Mouse (Mus musculus): ENCODE data around the gene A4galt. TPM values are rescaled to one million over a fixed set of nuclear protein-coding genes. Genes with fewer than 3 reads are reported as not detected.
A peak's percentile ranks its signal among the peaks of the same experiment; 100 is the strongest.
"Not testable (repeated sequence)": the region's sequence is repeated elsewhere in the genome, so short reads cannot be mapped to it uniquely, and the experiment has no call there.

The A4galt gene
- 98.2 and 126 TPM in 2 replicates for polyA plus RNA-seq (2012; rRNA removed)

DNA sequence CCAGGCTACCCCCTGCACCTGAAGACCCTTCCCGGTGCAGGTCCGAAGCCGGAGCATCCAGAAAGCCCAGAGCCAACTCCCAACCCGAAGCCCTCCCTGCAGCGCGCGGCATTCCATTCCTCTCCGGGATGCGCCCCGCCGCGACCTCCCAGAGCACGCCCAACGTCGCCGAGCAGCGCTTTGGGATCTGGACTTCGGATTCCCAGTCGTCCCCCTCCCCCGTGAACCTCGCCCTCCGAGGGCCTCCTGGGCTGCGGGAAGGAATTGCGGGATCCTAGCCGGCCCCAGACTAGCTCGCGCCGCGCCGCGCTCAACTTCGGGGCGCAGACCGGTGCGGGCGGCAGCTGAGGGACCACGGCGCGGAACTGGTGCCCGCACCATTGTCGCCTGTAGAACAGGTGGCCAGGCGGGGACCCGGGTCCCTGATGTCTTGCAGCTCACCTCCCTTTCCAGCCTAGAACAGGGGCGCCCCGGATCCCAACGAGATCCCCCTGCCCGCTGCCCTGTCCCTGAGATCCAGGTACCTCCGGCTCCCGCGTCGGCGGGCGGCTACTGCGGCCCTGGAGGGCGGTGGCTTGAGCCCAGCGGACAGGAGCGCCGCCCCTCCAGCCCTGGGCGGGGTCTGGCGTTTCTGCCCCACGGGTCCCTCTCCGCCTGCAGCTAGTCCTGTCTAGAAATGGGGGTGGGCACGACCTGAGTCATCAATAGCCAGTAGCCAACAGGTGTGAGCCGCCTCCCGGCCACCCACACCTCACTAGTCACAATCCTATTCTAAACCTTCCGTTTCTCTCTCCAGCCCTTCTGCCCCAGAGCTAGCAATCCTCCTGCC is at the start of gene A4galt:
TSS of gene A4galt (minus strand) at position 599 of the 829 bp plus-strand sequence.
- peak; percentile 70 for DNase-seq (ENCODE audit: low spot score)

DNA sequence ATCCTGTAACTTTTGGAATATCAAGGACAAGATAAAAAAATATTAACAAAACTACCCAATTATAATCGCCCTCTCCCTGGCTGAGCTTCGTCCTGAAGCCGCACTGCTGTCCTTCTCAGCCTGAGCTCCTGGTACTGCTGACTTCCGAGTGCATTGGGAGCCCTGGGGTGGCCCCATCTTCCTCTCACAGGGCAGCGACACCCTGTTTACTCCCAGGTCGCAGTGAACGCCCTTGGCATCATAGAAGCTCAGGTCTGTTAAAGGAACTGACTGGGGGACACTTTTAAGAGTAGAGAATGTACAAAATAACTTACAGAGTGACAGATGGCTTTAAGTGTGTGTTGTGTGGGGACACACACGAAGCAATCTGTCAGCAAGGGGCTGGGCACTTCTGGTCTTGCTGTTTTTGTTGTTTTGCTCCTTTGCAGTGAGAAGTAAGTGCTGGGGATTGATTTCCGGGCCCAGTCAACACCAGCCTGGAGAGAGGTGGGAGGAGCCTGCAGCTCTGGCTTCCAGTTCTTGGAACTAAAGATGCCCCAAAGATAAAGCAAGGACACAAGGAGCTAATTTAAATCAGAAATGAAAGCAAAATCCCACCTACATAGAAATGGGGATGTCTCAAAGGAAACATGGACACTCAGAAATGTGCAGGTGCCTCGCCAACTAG is 48.5 kb upstream of the A4galt start:
- DNase-seq (ENCODE audit: low spot score) = no peak

DNA sequence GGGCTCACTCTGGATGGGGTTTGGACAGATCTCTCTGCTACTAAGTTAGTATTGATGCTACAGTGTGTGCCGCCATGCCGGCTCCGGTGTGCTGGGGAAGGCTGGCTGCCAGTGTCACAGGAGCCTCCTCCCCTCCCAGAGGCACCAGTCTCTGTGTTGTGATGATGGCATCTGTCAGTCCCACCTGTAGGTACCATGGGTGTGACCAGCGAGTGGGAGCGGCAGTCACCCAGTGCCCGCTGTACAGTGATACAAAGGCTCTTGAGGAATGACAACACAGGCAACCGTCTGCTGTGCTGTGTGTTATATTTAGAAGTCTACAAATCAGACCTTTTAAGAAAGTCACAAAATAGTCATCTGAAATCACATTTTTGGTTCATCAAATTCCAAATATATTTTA is 47.9 kb upstream of the A4galt start:
- no peak for DNase-seq (ENCODE audit: low spot score)

DNA sequence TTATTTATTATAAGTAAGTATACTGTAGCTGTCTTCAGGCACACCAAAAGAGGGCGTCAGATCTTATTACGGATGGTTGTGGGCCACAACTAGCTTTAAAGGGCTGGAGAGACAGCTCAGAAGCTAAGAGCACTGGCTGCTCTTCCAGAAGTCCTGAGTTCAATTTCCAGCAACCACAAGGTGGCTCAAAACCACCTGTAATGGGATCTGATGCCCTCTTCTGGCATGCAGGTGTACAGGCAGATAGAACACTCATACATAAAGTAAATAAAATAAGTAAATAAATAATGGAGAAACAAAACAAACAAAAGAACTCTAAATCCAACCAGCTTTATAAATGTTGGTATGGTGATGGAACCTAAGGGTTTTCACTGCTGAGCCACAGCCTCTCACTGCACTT is 47.2 kb upstream of the A4galt start:
- DNase-seq (ENCODE audit: low spot score) = no peak

DNA sequence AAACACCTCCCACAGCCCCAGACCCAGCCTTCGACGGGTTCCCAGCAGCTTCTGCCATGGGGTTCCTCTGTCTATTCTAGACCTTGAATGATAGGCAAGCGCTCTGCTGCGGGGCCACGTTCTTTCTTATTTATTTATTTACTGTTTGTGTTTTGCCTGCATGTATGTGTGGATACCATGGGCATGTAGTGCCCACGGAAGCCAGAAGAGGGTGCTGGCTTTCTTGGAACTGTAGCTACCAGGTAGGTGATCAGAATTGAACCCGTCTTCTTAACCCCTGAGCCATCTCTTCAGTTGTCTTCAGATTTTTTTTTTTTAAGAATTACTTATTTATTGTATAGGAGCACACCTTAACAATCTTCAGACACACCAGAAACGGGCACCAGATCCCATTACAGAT is 46.7 kb upstream of the A4galt start:
- no peak for DNase-seq (ENCODE audit: low spot score)

DNA sequence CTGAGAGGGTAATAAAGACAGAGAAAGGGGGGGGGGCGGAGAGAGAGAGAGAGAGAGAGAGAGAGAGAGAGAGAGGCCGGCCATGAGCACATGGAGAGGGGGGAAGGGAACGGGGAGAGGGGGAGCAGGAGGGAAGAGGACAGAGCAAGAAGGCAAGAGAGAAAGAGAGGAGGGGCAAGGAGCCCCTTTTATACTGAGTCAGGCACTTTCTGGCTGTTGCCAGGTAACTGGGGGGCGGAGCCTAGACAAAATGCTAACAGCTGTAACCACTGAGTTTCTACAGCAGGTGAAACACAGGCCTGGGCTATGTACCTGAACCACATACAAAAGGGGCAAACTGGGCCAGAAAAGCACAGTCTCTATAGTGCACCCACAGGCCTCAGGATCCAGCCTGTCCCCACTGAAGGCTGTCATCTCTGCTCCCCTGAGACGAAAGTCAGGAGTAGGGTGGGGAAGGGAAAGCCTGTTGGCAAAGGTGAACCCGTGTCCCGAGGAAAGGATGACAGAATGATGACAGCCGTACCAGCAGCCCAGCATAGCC is 45.3 kb upstream of the A4galt start:
- no peak for DNase-seq (ENCODE audit: low spot score)

DNA sequence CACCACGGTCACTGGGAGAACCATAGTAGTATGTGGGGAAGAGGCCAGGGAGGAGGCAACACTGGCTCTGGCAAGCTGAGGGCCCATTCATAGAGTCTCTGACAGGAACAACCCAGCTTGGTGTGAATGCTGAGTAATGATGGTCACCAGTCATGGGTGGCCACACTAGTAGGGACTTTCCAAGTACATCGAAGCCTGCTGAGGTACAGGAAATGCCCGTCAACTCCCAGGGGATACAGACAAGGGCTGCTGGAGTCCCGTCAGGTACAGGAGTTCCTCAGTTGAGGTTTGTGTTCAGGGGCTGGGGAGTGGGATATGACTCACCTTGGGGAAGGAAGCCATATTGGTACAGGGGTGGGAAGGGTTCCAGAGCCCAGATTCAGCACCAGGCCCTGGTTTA is 44.5 kb upstream of the A4galt start:
- DNase-seq (ENCODE audit: low spot score) = no peak

DNA sequence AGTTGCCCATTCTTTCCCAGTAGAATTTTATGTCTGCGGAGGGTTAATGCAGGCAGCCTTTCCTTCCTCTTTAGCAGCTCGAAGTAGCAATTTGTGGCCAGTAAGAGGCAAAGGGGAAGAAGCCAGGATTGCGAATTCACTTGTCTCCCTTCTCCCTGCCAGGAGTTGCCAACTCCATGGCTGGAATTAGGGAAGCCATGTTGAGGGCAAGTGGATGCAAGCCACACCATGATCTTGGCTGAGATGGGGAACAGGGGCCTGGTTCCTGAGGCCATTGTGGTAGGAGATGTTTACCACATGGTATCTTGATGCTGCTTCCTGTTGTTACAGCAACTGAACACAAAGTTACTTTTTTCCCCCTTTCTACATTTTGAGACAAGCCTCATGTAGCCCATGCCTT is 43.4 kb upstream of the A4galt start:
- no peak for DNase-seq (ENCODE audit: low spot score)

DNA sequence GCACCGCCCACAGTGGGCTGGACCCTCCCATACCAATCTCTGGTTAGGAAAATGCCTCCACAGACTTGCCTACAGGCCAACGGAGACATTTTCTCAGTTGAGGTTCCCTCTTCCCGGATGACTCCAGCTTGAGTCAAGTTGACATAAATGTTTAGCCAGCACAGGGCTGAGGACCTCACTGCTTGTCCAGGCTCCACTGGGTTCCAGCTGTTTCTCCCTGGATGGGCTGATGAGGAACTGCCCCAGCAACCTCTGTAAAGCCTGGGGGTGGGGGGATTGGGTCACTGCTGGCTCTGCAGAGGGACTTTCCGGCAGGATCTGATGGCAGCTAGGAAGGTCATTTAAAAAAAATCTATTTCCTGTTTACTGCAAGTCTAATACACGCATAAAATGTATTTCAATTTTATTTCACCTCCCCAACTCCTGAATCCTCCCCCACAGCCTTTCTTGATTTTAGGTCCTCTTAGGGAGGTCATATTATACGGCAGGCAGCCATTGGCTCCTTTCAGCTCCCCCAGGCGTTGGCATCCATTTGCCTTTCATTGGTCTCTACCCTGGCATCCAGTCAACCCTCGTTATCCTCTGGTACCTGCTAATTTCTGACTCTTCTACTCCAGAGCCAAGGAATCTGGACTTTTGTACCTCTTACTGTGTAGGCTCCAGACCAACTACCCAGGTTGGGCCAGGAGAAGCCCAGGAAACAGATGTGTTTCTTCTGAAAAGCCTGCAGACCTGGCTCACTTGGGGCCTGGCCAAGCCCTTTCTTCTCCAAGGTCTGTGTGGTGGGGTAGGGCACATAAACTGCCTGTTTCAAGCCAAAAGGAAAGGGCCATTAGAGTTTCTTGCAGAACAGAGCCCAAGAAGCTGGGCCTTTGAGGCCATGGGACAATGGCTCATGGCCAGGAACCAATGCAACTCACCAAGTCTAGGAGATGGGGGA is 42.4 kb upstream of the A4galt start:
- DNase-seq (ENCODE audit: low spot score) = no peak

DNA sequence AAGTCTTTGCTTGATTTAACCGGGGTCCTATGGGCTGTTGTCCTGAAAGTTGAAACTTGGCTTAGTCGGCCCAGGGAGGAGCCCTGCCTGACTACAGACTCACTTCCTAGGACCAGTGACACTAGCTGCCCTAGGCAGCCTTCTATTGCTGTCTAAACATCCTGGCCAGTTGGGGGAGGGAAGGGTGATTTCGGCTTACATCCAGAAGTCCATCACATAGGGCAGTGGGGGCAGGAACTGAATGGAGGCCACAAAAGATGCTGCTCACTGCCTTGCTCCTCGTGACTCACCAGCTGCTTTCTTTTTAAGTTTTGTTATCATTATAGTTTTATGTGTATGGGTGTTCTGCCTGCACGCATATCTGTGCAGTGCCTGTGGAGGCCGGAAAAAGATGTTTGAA is 41.6 kb upstream of the A4galt start:
- no peak for DNase-seq (ENCODE audit: low spot score)

DNA sequence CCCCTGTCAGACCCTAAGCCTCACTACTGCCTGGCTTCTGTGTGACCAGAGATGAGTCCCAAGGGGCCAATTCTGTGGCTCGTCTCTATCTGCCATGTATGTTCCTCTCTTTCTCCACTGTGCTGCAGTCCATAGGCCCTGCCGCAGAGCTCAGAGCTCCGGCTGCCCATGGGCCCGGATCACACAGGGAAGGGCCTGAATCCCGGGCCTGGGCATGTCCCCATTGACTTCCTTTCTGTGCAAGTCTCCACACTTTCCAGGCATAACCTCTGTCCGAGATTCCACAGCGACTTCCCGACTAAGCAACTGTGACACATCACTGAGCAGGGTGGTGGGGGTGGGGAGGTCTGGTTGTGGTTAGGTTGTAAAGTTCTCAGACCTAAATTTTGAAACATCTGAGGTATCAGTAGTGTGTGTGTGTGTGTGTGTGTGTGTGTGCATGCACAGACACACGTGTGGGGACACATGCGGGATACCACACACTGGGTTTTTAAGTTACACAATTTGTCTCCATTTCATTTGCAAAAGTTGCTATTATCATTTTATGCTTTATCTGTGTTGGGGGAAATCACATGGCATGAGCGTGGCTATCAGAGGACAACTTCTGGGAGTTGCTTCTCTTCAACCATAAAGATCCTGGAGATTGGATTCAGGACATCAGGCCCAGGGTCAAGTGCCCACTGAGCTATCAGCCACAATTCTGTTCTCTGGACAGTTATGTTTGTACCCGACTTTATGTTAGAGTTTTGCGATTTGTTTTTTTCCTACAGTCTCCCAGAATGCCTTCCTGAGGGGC is 40.9 kb upstream of the A4galt start:
- DNase-seq (ENCODE audit: low spot score) = no peak

DNA sequence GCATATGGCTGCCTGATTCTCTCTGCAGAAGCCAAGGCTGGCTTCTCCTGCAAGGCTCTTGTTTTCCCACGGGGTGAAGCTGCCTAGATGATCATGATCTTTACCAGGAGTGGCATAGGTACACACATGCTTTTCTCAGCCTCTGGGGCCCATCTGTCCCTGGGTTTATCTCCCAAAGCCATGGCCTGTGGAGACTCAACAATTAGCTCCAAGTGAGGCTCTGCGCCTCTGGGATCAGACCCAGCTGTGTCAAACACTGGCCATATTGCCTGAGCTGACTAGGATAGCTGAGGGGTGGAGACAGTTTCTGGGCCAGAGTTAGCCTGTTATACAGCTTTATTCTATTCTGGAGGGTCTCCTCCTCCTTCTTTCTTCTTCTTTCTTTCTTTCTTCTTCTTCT is 39.3 kb upstream of the A4galt start:
- no peak for DNase-seq (ENCODE audit: low spot score)

DNA sequence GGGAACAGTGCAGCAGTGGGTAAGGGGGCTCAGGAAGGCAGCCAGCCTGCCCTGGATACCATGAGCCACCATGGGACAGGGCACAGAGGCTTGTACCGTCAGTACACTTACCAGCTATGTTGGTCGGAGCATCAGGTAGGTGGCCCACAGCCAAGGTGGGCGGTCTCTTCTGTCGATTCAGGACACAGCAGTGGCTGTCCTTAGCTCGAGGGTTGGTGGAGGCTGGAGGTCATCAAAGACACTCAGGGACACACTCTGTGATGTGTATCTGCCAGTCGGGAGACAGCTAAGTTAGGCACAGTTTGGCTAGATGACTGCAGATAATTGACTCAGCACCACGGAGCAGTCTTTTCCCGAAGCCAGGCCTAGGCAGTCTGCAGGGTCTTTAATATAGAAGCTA is 33.3 kb upstream of the A4galt start:
- no peak for DNase-seq (ENCODE audit: low spot score)

DNA sequence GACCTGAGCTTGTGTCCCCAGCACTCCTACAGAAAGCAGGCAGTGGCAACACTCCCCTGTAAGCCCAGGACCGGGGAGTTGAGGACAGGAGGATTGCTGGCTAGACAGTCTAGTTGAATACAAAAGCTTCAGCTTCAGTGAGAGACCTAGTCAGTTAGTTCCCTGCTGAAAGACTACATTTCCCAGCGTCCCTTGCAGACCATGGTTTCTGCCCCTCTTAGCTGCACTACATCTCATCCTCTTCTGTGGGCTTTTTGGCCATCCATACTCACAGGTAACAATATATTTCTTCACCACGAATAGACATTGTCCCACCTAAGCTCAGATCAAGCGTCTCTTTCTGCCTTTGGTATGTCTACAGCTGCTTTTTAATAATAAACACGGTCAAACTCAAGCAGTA is 30.8 kb upstream of the A4galt start:
- DNase-seq (ENCODE audit: low spot score) = no peak

DNA sequence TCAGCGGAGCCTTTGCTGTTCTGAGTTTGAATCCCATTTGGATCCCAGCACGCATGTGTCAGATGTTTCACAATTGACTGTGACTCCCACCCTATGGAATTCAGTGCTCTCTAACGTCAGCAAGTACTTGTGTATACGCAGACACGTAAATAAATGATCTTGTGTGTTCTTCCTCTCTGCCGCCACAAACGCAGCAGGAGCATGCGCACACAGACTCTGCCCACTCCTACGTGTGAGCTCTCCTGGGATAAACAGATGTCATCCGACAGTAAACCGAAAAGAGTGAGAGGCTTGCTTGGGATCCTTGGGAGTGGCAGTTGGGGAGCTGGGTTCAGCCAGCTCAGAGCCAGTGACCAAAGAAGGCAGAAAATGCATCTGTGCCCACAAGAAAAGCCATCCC is 29.7 kb upstream of the A4galt start:
- no peak for DNase-seq (ENCODE audit: low spot score)

DNA sequence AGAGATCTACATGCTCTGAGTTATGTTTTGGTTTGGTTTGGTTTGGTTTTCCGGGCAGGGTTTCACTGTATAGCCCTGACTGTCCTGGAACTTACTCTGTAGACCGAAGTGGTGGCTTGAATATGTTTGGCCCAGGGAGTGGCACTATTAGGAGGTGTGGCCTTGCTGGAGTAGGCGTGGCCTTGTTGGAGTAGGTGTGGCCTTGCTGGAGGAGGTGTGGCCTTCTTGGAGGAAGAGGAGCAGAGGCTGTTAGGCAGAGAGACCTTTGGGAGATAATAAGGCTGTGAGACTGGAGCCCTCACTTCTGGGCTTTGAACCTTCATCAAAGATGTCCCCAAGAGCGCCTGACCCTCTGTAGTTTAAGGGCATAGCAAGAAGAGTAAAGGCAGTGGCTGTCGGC is 27.0 kb upstream of the A4galt start:
- no peak for DNase-seq (ENCODE audit: low spot score)

DNA sequence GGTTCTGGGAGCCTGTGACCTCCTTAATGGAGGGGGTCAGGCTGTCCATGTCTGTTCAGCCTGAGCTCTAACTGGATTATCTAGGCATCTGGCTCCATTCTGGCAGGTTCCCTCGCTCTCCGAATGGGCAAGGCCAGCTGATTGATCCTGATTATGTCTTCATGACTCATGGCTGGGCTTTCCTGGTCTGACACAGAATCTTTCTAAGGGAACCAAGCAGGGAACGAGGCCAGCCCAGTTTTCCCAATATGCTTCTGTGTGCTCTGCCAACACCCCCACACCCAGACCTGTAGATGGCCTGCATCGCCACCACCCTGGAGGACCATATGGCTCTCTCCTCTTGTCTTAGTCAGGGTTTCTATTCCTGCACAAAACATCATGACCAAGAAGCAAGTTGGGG is 25.9 kb upstream of the A4galt start:
- DNase-seq (ENCODE audit: low spot score) = no peak

DNA sequence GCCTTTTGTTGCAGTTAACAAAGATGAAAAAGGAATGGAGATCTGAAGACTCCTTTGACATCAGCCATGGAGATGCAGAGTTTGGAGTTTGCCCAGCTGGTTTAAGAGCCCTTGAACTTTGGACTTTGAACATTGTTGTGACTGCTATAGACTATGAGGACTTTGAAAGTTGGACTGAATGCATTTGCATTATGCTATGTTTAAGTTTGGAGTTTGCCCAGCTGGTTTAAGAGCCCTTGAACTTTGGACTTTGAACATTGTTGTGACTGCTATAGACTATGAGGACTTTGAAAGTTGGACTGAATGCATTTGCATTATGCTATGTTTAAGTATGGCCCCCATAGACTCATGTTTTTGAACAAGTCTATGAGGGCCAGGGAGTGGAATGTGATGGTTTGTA is 22.7 kb upstream of the A4galt start:
- DNase-seq (ENCODE audit: low spot score) = not testable (repeated sequence)

DNA sequence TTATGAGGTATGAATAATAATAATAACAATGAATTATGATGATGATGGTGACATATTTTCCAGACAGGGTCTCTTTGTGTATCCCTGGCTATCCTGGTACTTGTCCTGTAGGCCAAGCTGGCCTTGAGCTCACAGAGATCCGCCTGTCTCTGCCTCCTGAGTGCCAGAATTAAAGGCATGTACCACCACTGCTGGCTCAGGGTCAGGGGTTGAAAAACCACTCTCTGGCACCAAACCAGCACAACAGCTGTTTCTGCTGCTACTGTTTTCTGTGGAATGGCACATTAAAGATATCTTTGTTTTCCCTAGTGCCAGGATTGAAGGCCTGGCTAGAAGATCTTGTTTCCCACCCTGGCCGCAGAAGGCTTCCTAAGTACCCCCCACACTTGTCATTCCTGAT is 21.4 kb upstream of the A4galt start:
- no peak for DNase-seq (ENCODE audit: low spot score)

DNA sequence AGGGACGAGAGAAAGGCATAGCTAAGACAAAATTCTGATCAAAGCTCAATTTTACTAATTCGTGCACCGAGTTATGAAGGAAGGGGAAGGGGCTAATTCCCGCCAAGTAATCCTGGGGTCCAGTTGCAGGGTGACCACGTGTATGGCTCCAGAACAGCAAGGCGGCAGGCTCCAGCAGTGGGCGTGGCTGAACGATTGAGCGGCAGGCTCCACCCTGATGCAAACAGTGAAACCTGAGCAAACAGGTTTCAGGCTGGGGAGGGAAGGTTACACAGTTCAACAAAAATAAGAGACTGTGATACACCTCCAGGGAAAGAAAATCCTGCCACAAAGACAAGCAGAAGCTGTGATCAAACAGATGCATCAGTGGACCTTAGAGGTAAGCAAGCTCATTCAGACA is 19.6 kb upstream of the A4galt start:
- not testable (repeated sequence) for DNase-seq (ENCODE audit: low spot score)

DNA sequence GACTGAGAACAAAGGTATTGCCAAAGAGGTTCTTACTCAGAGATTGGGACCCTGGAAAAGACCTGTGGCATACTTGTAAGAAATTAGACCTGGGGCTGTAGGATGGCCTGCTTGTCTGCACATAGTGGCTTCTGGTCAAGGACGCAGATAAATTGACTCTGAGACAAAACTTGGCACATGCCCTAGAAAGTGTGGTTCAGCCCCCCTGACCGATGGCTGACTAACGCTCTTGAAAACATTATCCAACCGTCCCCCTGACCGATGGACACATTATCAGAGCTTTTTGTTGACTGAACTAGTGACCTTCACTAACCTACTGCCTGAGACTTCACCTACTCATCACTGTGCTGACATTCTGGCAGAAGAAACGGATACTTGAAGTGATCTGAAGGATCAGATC is 18.4 kb upstream of the A4galt start:
- not testable (repeated sequence) for DNase-seq (ENCODE audit: low spot score)
